Mouse (Mus musculus) spleen, adult 2 months (tissue): ENCODE results near the gene Aifm1. TPM values are rescaled to one million over a fixed set of nuclear protein-coding genes. Genes with fewer than 3 reads are reported as not detected.
A peak's percentile ranks its signal among the peaks of the same experiment; 100 is the strongest.

Experiments used
- DNase-seq, 2 experiments: peaks; one replicate each; pipeline versions ENCODE4 v3.0.0 to v3.0.0-alpha.2; 2012 to 2021; ENCODE audit warnings: low spot score in 2 of 2, low read depth in 1 of 2
- H3K27ac ChIP-seq: fragments of 200-500 bp; 2 replicates; pipeline ENCODE4 v1.5.1; 2012; ENCODE audit warnings: low read length, inconsistent platforms; ENCODE audit not compliant: insufficient read depth
- H3K27me3 ChIP-seq: fragments of 200-500 bp; 2 replicates; pipeline ENCODE4 v1.6.1; 2012; ENCODE audit warnings: mild to moderate bottlenecking, moderate library complexity, low read length, inconsistent platforms; ENCODE audit not compliant: control insufficient read depth, insufficient read depth
- H3K36me3 ChIP-seq: fragments of 200-500 bp; 2 replicates; pipeline ENCODE4 v1.6.1; 2012; ENCODE audit warnings: mild to moderate bottlenecking, low read length, inconsistent platforms; ENCODE audit not compliant: control insufficient read depth, insufficient read depth
- H3K4me1 ChIP-seq: fragments of 200-500 bp; 2 replicates; pipeline ENCODE4 v1.6.1; 2011; ENCODE audit warnings: inconsistent platforms; ENCODE audit not compliant: control insufficient read depth, insufficient read depth, insufficient read length
- H3K4me3 ChIP-seq: fragments of 200-500 bp; 2 replicates; pipeline ENCODE4 v1.5.1; 2011; ENCODE audit warnings: mild to moderate bottlenecking, inconsistent platforms; ENCODE audit not compliant: insufficient read depth, insufficient read length; ENCODE audit errors: extremely low read depth
- CTCF ChIP-seq: fragments of 200-500 bp; IDR thresholded peaks from 2 replicates; pipeline ENCODE4 v1.5.1; 2011; ENCODE audit warnings: mild to moderate bottlenecking, inconsistent platforms; ENCODE audit not compliant: insufficient read depth, insufficient read length, insufficient replicate concordance; ENCODE audit errors: extremely low read depth
- POLR2A ChIP-seq: fragments of 200-500 bp; IDR thresholded peaks from 2 replicates; pipeline ENCODE4 v1.6.1; 2011; ENCODE audit warnings: low read depth, low read length, inconsistent platforms
- WGBS: fragments of 180-500 bp; shearing (Covaris S2); methylation state at CpG from one replicate; pipeline ENCODE4 v1.1.7; 2018; 5-methylcytosine and 5-hydroxymethylcytosine counted together
- polyA plus RNA-seq: library from polyadenylated mRNA; depleted of rRNA; stranded (reverse); fragments of >200 nt; gene quantifications from 2 replicates; pipeline ENCODE4 v1.2.3, GENCODE M21; 2012

Gene Aifm1
- polyA plus RNA-seq, 1 experiment, result 4.7 TPM

- WGBS, result 91% methylated on average over 7 of the region's 7 CpGs
- no peaks in the 10 kb centered on the region for H3K4me1 ChIP-seq
- no peak for TF ChIP-seq POLR2A
- no peak for TF ChIP-seq CTCF
- no peak overlapping the region for H3K4me3 ChIP-seq
- no peak overlapping the region for H3K27ac ChIP-seq
- DNase-seq, result no peak
- H3K27me3 ChIP-seq, result no peaks in the 10 kb centered on the region
- H3K36me3 ChIP-seq, result no peaks in the 10 kb centered on the region
Observed at GRCm38 (mm10) chrX:48460496-48460895, 52.9 kb downstream of the Aifm1 start.

- H3K4me1 ChIP-seq, result peaks cover 2% of the 10 kb centered on the region; the same call in 1 of the 2 replicates
- no peak for DNase-seq
- no peaks in the 10 kb centered on the region for H3K36me3 ChIP-seq
- H3K27ac ChIP-seq, result no peak overlapping the region; the same call in 1 of the 2 replicates
- H3K27me3 ChIP-seq, result no peaks in the 10 kb centered on the region
- 70% methylated on average over 6 of the region's 6 CpGs for WGBS
- TF ChIP-seq CTCF (no peak), POLR2A (no peak)
- no peak overlapping the region for H3K4me3 ChIP-seq
Observed at GRCm38 (mm10) chrX:48456956-48457355, 56.4 kb downstream of the Aifm1 start.

GRCm38 (mm10) chrX:48455018-48455417, 58.3 kb downstream of the Aifm1 start:
- DNase-seq, result peak in 1 of 2 experiments; percentile 14
- Histone ChIP-seq H3K27ac (no peak overlapping the region), H3K27me3 (no peaks in the 10 kb centered on the region), H3K4me3 (no peak overlapping the region; the same call in 1 of the 2 replicates), H3K36me3 (no peaks in the 10 kb centered on the region; the same call in 1 of the 2 replicates), H3K4me1 (peaks cover 5% of the 10 kb centered on the region; the same call in 1 of the 2 replicates)
- 25% methylated on average over 9 of the region's 9 CpGs for WGBS
- TF ChIP-seq CTCF, result no peak
- no peak for TF ChIP-seq POLR2A

GRCm38 (mm10) chrX:48454495-48454878, 58.9 kb downstream of the Aifm1 start:
- Histone ChIP-seq H3K27me3 (no peaks in the 10 kb centered on the region), H3K27ac (peak overlapping the region; percentile 88), H3K4me1 (peaks cover 6% of the 10 kb centered on the region; the same call in 1 of the 2 replicates), H3K36me3 (no peaks in the 10 kb centered on the region; the same call in 1 of the 2 replicates), H3K4me3 (peak overlapping the region; percentile 90)
- DNase-seq, result no peak
- WGBS, result 27% methylated on average over 21 of the region's 21 CpGs
- no peak for TF ChIP-seq CTCF

- H3K27me3 ChIP-seq, result no peaks in the 10 kb centered on the region
- TF ChIP-seq POLR2A (peak; percentile 22), CTCF (no peak)
- peak; percentile 59 to 78 for DNase-seq
- H3K36me3 ChIP-seq, result no peaks in the 10 kb centered on the region; the same call in 1 of the 2 replicates
- peak overlapping the region; percentile 90 for H3K4me3 ChIP-seq
- peaks cover 9% of the 10 kb centered on the region; the same call in 1 of the 2 replicates for H3K4me1 ChIP-seq
- peak overlapping the region; percentile 94 for H3K27ac ChIP-seq
- 39% methylated on average over 70 of the region's 91 CpGs for WGBS
Observed at GRCm38 (mm10) chrX:48453736-48454494, 59.4 kb downstream of the Aifm1 start.

- Histone ChIP-seq H3K4me1 (peaks cover 9% of the 10 kb centered on the region; the same call in 1 of the 2 replicates), H3K27me3 (no peaks in the 10 kb centered on the region), H3K27ac (peak overlapping the region; percentile 94), H3K36me3 (no peaks in the 10 kb centered on the region; the same call in 1 of the 2 replicates), H3K4me3 (peak overlapping the region; percentile 90)
- peak in 1 of 2 experiments; percentile 16 for DNase-seq
- TF ChIP-seq POLR2A (no peak), CTCF (no peak)
- 31% methylated on average over 61 of the region's 71 CpGs for WGBS
Observed at GRCm38 (mm10) chrX:48452931-48453673, 60.3 kb downstream of the Aifm1 start.
